Mouse (Mus musculus) cerebellum, adult 2 months (tissue): ENCODE measurements around the gene Gnl1. TPM values are rescaled to one million over a fixed set of nuclear protein-coding genes. Genes with fewer than 3 reads are reported as not detected.

ENCODE experiments used
- DNase-seq, 2 experiments: peaks; one replicate each; pipeline ENCODE4 v3.0.0; 2021
- H3K27ac ChIP-seq: fragments of 200-500 bp; 2 replicates; pipeline ENCODE4 v1.5.1; 2012; ENCODE audit warnings: low read length, control low read depth, inconsistent platforms; ENCODE audit not compliant: insufficient read depth
- H3K27me3 ChIP-seq: fragments of 200-500 bp; 2 replicates; pipeline ENCODE4 v1.6.1; 2012; ENCODE audit warnings: inconsistent platforms, mild to moderate bottlenecking, low read length, moderate library complexity; ENCODE audit not compliant: control insufficient read depth, insufficient read depth
- H3K4me1 ChIP-seq: fragments of 200-500 bp; 2 replicates; pipeline ENCODE4 v1.6.1; 2011; ENCODE audit warnings: low read length; ENCODE audit not compliant: control insufficient read depth, insufficient read depth
- H3K4me3 ChIP-seq: fragments of 200-500 bp; replicated peaks from 2 replicates; pipeline ENCODE3; 2011; ENCODE audit warnings: mild to moderate bottlenecking, low read depth, low read length, control low read depth; ENCODE audit not compliant: insufficient read depth
- CTCF ChIP-seq: fragments of 200-500 bp; IDR thresholded peaks from 2 replicates; pipeline ENCODE4 v1.5.1; 2011; ENCODE audit warnings: low read depth, mild to moderate bottlenecking, control low read depth, low read length, moderate library complexity, borderline replicate concordance; ENCODE audit not compliant: insufficient read depth
- POLR2A ChIP-seq: fragments of 200-500 bp; IDR thresholded peaks from 2 replicates; pipeline ENCODE4 v1.6.1; 2011; ENCODE audit warnings: low read length, control low read depth, borderline replicate concordance; ENCODE audit not compliant: insufficient read depth
- WGBS: fragments of 180-500 bp; shearing (Covaris S2); methylation state at CpG from one replicate; pipeline ENCODE4 v1.1.7; 2018; 5-methylcytosine and 5-hydroxymethylcytosine counted together
- polyA plus RNA-seq: library from polyadenylated mRNA; depleted of rRNA; stranded (reverse); fragments of >200 nt; gene quantifications from 2 replicates; pipeline ENCODE4 v1.2.3, GENCODE M21; 2012

Gene Gnl1
- polyA plus RNA-seq, 1 experiment: 103 TPM

DNA sequence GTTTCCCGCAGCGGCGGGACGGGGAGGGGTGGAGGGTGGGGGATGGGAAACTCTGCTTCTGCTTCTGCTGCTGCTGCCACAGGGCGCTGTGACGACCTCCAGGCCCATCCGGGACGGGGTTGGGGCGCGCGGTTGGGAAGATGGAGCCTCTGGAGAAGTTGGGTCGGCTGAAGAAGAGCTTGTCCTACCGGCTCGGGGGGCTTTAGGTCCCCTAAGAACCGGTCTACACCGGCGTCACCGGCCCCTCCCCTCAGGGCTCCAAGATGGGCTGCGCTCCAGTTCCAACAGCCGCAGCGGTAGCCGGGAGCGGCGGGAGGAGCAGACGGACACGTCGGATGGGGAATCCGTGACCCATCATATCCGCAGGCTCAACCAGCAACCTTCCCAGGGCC, 708 bp downstream of the Gnl1 start:
- DNase-seq: peak; percentile 67 to 75
- Histone ChIP-seq H3K27me3 (no peaks in the 10 kb centered on the region), H3K4me1 (no peaks in the 10 kb centered on the region), H3K4me3 (peak overlapping the region; percentile 78), H3K27ac (peak overlapping the region; percentile 82)
- no peak for TF ChIP-seq CTCF
- TF ChIP-seq POLR2A: no peak
- under 1% methylated on average over 27 of the region's 29 CpGs for WGBS

DNA sequence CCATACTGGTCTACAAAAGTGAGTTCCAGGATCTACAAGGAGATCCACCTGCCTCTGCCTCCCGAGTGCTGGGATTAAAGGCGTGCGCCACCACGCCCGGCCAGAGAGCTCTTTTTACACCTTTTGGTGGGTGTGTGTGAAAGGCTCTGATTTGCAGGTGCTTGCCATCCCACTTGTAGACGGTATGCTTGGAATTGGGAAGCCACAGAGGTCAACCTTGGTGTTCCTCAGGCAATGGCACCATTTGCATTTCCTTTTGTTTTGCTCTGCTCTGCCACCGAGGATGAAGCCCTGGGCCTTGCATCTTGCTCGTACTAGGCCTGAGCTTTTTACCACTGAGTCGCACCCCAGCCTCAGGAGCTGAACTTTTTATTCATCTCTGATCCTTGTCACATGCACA, 2.1 kb downstream of the Gnl1 start:
- TF ChIP-seq CTCF (no peak), POLR2A (no peak)
- H3K4me3 ChIP-seq: no peak overlapping the region
- WGBS: 88% methylated on average over 9 of the region's 9 CpGs
- no peaks in the 10 kb centered on the region for H3K4me1 ChIP-seq
- DNase-seq: no peak
- H3K27me3 ChIP-seq: no peaks in the 10 kb centered on the region
- no peak overlapping the region for H3K27ac ChIP-seq

DNA sequence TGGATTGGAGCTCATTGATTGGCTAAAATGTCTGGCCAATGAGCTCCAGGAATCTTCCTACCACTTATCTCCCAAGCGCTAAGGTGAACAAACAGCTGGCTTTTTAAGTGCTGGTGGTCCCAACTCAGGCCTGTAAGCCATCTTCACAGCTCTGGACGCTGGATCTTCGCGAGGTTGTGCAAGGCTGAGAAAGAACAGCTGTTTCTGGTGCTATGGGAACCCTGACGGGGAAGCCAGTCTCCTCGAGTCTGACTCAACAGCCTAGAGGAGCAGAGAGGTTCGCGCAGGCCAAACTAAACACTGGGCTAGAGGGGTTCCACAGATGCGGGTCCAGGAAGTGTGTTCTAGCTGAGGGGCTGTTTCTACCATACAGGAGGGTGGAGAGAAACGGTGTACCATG, 12.1 kb downstream of the Gnl1 start:
- no peak overlapping the region for H3K27ac ChIP-seq
- no peak for DNase-seq
- H3K4me1 ChIP-seq: no peaks in the 10 kb centered on the region; the same call in 1 of the 2 replicates
- H3K27me3 ChIP-seq: no peaks in the 10 kb centered on the region
- WGBS: 46% methylated on average over 10 of the region's 10 CpGs
- no peak overlapping the region for H3K4me3 ChIP-seq
- TF ChIP-seq CTCF: no peak
- TF ChIP-seq POLR2A: no peak

DNA sequence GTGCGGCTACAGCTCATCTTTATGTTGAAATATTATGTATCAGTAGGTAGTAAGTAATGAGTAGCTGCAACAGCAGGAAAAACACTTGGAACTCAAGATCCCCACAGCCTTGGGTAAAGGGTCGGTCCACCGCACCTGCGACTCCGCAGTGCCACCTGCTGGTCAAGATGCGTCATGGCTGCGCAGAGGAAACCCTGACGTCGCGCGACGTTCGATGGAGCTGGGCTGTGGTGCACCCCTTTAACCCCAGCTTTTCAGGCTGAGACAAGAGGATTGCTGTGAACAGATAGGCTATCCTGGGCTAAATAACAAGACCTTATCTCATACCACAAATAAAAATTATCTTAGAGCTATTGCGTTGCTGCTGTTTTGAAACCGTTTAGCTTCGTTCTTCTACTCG, 14.0 kb downstream of the Gnl1 start:
- TF ChIP-seq POLR2A: 0 out of 2 replicates have a peak, but pooled peaks have one; percentile 33
- peak; percentile 99 for TF ChIP-seq CTCF
- 4% methylated on average over 17 of the region's 17 CpGs for WGBS
- peak; percentile 80 to 81 for DNase-seq
- Histone ChIP-seq H3K27me3 (no peaks in the 10 kb centered on the region), H3K27ac (no peak overlapping the region), H3K4me1 (no peaks in the 10 kb centered on the region; the same call in 1 of the 2 replicates), H3K4me3 (peak overlapping the region; percentile 12)

DNA sequence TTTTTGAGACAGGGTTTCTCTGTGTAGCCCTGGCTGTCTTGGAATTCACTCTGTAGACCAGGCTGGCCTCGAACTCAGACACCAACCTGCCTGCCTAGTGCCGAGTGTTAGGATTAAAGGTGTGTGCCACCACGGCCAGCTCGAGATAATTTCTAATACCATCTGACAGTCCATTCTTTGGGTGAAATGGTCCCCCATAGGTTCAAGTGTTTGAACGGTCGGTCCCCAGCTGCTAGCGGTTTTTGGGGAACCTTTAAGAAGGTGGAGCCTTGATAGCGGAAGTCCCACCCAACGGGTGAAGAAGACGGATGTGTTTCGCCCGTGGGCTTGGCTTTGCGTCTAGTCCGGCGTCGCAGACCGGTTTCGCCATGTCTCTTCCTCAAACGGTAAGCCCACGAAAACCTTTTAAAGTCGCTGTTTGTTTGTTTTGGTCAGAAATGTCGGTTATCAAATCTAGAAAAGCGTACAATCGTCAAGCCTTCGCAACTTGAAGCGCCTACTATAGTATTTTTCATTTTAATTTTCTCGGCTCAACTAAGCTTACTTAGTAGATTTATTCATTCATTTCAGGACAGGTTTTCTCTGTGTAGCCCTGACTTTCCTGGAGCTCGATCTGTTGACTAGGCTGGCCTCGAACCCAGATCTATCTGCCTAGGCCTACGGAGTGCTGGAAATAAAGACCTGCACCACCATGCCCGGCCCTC, 14.7 kb downstream of the Gnl1 start:
- 4% methylated on average over 31 of the region's 31 CpGs for WGBS
- no peak for TF ChIP-seq CTCF
- TF ChIP-seq POLR2A: peak; percentile 89; the same call in 1 of the 2 replicates
- peak; percentile 81 to 86 for DNase-seq
- peak overlapping the region; percentile 73 for H3K4me3 ChIP-seq
- H3K4me1 ChIP-seq: no peaks in the 10 kb centered on the region; the same call in 1 of the 2 replicates
- H3K27me3 ChIP-seq: no peaks in the 10 kb centered on the region
- H3K27ac ChIP-seq: no peak overlapping the region

DNA sequence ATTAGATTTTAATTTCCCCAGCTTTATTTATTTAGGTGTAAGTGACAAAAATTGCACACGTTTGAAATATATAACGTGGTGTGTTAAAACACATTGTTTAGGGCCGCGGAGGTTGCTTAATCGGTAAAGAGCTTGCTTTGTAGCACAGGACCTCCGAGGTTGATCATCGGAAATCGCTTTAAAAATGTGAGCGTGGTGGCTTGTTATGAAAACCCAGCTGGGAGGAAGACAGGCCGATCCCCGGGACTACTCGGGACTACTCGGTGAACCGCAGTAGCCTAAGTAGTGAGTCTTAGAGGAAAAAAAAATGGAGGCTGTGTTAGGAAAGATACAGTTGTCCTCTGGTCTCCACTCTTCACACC, 15.2 kb downstream of the Gnl1 start:
- WGBS: 3% methylated on average over 14 of the region's 14 CpGs
- H3K4me1 ChIP-seq: no peaks in the 10 kb centered on the region; the same call in 1 of the 2 replicates
- no peak for DNase-seq
- H3K4me3 ChIP-seq: peak overlapping the region; percentile 73
- no peak overlapping the region for H3K27ac ChIP-seq
- H3K27me3 ChIP-seq: no peaks in the 10 kb centered on the region
- TF ChIP-seq CTCF (no peak), POLR2A (no peak)

DNA sequence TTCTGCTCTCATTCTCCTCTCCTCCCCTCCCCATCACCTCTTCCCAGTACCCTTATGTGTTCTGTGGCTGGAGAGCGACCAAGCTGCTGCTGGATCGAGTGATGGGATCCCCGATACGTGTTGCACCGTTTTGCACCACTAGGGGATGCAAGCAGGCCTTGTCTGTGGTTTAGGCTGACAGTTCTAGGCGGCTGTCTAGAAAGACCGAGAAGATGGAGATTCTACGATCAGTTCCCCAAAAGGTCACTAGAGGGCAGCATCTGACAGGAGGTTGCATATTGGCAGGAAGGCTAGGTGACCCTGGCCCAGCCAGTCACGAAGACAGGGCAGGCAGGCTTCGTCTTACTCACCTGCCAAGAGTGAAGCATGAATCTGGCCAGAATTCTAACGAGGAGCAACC, 17.3 kb downstream of the Gnl1 start:
- H3K27me3 ChIP-seq: no peaks in the 10 kb centered on the region
- TF ChIP-seq POLR2A: no peak
- TF ChIP-seq CTCF: peak; percentile 97
- WGBS: 0% methylated on average over 11 of the region's 11 CpGs
- H3K4me3 ChIP-seq: peak overlapping the region; percentile 1
- H3K27ac ChIP-seq: no peak overlapping the region
- H3K4me1 ChIP-seq: no peaks in the 10 kb centered on the region; the same call in 1 of the 2 replicates
- DNase-seq: peak; percentile 94
